Mouse (Mus musculus): ENCODE data around the gene Prpsap2.
A peak's percentile ranks its signal among the peaks of the same experiment; 100 is the strongest.
"Not testable (repeated sequence)": the region's sequence is repeated elsewhere in the genome, so short reads cannot be mapped to it uniquely, and the experiment has no call there.

The Prpsap2 gene

DNA sequence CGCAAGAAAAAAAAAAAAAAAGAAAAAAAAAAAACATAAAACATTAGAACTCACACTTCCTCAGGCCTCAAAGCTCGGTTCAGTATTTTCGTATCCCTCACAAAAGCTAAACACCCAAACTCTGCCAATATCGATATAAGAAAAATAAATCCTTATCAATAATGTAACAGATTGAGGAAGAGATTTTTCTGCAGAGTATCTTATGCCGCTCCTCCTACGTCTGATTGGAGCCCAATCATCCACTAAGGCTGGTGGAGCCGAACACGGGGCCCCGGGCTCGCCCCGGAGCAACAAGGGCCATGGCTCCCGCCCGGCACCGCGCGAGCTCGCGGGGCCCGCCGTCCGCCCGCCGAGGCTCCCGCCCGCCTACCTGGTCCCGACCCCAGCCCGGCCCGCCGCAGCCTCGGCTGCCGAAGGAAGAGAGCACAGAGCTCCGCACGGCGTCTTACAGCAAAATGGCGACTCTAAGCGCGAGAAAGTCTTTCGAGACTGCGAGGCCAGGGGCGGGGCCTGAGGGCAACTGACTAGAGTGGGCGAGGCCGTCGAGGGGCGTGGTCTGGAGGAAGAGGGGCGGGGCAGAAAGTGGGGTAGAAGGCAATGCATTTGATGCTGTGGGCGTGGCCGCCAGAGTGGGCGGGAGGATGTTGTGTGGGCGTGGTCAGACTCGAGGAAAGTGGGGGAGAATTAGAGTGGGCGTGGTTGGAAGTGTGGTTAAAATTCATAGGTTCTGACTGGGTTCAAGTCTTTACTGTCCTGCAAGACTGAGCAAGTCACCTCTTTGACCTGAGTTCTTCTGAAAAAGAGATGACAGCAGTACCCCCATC lies at the start of gene Prpsap2:
Prpsap2 (minus strand) TSS at position 505 of the 824 bp plus-strand sequence.
- DNase-seq (ENCODE audit: low spot score) = peak; percentile 98

DNA sequence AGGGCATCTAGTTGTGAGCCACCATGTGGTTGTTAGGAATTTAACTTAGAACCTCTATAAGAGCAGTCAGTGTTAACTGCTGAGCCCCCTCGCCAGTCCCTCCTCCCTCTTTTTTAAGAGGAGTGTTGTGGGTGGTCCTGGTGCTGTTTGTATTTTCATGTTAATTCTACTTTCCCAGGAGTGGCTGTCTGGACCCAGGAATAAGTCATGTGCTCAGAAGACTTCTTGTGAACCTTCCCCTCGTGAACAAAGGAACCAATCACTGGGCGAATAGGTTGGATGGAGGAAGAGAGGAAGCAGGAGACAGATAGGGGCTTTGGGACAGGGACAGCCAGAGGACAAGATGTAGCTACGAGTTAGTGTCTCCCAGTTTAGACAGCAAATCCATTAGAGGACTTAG lies 47.9 kb upstream of the Prpsap2 start:
- DNase-seq (ENCODE audit: low spot score) = no peak

DNA sequence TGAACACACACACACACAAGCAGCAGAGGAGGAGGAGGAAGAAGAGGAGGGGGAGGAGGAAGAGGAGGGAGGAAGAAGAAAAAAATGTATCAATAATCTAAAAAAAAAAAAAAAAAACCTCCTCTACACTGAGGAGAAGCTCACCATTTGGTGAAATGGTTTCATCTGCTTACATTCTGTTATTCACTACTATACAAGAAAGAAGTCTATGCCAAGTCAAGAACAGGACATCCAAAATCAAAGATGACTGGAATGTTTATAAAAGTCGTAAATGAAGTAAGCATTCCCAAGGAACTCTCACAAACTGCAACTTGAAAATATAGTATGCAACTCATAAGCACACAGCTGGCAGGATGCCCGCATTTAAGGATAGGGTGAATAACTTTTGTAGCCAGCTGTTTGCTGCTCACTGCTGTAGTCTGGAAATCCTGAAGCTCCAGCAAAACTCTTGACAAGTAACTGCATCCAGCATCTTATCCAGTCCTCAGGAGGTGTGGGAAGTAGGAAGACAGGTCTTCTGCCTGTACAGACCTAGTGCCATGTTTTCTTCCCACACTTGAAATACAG lies 46.7 kb upstream of the Prpsap2 start:
- no peak for DNase-seq (ENCODE audit: low spot score)

DNA sequence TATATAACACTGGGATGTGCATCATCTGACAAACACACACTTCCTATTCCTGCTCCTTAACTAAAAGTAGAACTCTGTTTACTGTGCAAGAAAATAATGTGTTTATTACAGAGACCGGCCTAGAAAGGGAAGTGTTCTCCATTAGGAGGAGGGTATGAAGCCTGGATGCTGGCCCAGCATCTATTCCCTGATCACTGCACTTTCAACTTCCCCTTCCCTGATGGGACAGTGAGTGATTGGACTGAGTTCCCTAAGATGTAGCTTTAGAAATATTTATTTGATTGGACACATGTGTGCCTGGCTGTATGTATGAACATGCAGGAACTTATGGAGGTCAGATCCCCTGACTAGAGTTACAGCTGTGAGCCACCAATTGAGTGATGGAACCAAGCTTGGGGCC lies 31.6 kb upstream of the Prpsap2 start:
- no peak for DNase-seq (ENCODE audit: low spot score)

DNA sequence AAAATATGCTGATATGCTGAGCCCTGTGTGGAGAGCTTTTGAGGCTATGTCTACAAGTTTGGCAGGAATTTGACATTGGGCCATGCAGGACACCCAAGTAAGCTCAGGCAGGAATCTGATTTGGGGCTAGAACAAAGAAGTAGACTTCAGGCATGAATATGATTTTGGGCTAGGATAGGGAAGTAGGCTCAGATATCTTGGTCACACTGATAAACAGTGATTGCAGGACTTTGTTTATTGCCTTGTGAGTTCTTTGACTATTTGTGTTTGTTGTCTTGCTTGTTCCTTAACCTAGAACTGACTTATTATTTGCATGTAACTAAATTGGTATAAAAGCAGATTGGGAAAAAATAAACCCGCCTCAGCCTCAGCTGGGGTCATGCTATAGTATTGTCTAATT lies 26.7 kb upstream of the Prpsap2 start:
- DNase-seq (ENCODE audit: low spot score) = no peak

DNA sequence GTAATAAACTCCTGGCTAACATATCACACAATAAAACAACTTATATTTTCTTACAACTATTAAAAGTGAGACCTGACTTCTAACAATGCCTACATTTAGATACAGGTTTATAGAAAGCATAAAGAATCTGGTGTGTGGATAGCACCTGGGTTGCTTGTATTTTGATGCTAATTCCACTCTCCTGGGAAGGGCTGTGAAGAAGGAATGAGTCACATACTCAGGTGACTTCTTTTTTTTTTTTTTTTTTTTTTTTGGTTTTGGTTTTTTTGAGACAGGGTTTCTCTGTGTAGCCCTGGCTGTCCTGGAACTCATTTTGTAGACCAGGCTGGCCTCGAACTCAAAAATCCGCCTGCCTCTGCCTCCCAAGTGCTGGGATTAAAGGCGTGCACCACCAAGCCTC lies 20.6 kb upstream of the Prpsap2 start:
- DNase-seq (ENCODE audit: low spot score) = not testable (repeated sequence)

DNA sequence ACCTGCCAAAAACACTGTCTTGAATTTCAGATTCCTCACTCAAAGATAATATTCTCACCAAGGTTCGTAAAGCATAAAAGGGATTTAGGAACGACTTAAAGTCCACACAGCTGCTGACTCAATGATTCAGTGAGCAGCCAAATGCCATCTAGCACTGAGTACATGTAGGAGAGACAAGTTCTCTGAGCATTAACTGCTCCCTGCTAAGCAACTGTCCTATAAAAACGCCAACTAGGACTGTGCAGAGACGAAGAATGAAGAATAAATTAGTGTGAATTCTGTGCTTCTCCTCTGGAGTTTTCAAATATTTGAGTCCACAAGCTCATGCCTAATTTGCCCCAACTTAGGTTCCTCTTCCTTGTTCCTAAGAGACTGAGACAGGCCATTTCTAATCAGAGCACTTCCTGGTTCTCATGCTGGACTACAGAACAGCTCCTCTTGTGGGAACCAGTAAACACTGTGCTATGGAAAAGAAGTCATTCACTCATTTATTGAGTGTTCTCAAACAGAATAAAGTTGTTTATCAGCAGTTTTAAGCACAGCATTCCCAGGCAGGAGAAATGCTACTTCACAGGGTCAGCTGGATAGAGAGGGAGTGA lies 12.8 kb upstream of the Prpsap2 start:
- DNase-seq (ENCODE audit: low spot score) = no peak

DNA sequence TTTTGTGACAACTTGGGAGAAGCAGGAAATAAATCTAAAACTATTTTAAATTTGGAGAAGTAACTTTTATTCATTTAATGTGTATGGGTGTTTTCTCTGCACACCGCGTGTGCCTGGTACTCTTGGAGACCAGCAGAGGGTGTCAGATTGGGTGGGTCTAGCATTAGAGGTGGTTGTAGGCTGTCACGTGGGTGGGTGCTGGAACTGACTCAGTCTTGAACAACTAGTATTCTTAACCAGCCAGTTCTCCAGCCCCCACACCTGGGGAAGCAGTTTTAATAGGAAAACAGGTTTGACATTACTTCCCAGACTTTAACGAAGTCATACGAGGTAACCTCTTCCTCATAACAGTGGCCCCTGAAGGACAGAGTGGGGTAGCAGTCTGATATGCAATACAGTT lies 1.4 kb downstream of the Prpsap2 start:
- DNase-seq (ENCODE audit: low spot score) = peak; percentile 30

DNA sequence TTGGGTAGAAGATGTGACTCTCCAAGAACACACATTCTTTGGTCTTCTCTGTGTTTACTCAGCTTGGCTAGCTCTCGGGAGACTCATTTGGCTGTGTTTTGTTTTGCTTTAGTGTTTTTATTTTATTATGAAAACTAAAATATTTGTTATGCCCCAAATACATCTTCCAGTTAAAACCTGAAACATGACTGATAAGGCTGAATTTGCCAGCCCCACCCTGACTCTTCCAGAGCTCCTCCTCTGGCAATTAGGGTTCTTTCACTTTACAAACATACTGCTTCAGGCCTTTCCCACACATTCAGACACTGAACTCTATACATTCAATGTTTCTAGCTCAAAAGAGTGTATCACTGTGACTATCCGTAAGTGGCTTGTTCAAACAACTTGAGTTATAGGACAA lies 4.7 kb downstream of the Prpsap2 start:
- DNase-seq (ENCODE audit: low spot score) = peak; percentile 46

DNA sequence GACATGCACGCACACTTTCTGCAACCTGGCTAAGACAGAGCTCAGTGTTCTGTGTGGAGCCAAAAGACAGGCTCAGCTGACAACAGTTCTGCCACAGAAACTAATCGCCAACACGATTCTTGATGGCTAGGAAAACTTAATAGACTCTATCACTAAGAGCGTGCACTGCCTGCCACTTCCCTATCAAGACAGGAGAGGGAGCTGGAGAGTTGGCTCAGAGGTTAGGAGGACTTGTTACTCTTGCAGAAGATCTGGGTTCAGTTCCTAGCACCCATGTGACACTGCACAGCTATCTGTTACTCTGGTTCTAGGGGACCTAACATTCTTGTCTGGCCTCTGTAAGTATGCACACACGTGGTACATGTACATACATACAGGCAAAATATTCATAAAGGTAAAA lies 10.3 kb downstream of the Prpsap2 start:
- peak; percentile 29 for DNase-seq (ENCODE audit: low spot score)

DNA sequence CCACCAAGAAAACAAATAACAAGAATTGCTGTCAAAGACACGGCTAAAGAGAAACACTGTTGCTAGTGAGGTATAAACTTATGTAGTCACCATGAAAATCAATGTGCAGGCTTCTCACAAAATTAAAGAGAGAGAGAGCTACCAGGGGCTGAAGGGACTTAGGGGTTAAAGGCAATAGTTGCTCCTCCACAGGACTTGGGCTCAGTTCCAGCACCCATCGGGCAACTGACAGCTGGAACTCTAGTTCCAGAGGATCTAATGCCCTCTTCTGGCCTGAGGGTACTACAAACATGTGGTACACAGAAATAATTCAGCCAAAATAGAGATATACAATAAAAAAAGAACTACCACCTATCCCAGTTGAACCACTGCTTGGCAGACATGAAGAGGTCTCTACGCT lies 14.7 kb downstream of the Prpsap2 start:
- no peak for DNase-seq (ENCODE audit: low spot score)

DNA sequence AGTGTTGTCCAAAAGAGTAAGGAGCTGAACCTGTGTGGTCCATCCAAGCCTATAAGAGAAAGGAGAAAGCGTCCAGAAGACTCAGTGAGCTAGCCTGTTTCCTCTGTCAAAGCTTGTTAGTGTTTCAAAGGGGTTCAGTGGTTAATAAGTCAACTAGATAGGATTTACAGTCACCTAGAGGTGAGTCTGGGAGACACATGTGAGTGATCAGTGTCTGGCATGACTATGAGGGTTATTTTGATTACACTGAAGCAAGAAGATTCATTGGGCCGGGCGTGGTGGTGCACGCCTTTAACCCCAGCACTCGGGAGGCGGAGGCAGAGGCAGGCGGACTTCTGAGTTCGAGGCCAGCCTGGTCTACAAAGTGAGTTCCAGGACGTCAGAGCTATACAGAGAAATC lies 16.1 kb downstream of the Prpsap2 start:
- no peak for DNase-seq (ENCODE audit: low spot score)

DNA sequence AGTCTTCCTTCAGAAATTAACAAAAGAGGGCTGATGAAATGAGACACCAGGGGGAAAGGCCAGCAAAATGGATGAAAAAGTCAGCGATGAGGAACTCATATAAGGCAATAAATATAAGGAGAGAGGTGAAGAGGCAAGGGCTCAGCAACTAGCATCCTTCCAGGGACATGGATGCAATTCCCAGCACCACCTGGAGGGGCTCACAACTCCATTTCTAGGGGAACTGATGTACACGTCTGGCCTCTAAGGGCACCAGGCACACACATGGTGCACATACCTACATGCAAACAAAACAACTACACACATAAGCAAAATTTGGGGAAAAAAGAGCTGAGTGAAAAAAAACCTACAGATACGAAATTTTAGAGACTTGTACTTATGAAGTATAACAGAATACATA lies 17.4 kb downstream of the Prpsap2 start:
- no peak for DNase-seq (ENCODE audit: low spot score)

DNA sequence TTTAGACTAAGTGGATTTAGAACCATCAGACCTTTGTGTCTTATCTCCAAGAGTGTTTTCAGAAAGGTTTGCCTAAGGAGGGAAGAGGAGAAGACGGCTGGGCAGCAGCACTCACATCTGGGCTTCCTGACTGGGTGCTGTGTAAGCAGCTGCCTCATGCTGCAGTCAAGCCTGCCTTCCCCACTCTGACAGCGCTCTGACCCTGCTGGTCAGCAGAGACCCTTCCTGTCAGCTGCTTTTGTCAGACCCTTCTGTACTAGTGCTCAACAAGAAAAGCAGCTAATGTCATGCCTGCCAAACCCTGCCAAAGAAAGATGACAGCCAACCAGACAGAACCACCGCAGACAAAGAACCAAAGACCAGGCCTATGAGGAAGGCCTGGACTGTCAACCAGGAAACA lies 18.1 kb downstream of the Prpsap2 start:
- DNase-seq (ENCODE audit: low spot score) = no peak

DNA sequence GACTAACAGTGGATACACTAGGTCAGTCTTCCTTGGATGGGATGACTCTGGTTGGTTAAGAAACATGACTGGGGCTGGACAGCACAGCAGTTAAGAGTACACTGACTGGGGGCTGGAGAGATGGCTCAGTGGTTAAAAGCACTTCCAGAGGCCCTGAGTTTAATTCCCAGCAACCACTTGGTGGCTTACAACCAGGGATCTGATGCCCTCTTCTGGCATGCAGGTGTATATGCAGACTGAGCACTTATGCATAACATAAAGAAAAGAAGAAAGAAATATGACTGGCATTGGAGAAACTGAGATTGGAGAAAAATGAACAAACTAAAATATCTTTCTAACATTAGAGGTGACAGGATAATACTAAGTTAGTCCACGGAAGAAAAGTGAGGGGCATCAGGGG lies 21.4 kb downstream of the Prpsap2 start:
- no peak for DNase-seq (ENCODE audit: low spot score)

DNA sequence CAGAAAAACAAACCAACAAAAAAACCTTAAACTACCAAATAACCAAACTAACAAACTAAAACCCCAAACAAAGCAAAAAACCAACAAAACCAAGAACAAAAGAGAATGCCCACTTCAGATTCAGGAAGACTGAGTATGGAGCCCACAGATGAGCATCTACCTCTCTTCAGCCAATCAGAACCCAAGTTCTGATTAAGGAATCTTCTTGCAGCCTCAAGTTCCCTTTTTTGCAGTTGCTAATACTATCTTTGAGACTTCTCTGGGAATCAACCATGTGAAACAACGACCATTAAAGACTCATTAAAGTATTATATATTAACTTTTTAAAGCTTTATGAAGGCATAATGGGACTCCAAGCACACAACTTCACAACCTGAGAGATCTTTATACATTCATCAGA lies 24.6 kb downstream of the Prpsap2 start:
- DNase-seq (ENCODE audit: low spot score) = no peak

DNA sequence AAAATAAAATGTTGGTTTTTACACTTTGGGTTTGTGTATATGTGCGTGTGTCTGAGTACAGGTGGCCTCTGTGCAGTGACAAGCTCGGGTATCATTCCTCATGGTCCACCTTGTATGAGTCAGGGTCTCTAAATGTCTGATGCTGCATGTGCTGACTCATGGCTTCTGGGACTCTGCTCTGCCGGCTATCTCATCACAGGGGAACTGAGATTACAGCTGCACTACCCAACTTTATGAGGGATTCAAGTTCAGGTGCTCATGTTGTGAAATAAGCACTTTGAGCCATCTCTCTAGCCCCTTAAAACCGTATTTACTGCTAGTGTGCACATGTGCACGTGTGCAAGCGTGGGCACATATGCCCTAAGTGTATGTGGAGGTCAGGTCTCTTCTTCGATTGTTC lies 29.2 kb downstream of the Prpsap2 start:
- no peak for DNase-seq (ENCODE audit: low spot score)

DNA sequence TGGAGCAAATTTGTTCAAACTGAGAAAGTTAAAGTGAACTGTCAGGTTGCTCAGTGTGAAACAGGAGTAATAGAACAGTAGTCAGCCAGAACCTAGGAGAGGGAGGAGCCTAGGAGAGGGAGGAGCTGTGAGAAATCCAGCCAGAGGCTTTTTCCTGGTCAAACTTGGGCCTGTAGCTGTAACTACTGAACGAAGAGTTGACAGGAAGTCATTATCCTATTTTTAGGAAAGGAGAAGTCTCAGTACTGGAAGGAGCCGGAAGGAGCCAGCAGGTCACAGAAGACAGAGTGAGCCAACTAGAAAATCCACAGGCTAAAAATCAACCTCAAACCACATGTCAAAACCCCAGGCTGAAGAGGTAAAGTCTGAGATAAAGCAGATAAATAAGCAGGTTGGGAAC lies 33.9 kb downstream of the Prpsap2 start:
- DNase-seq (ENCODE audit: low spot score) = no peak

DNA sequence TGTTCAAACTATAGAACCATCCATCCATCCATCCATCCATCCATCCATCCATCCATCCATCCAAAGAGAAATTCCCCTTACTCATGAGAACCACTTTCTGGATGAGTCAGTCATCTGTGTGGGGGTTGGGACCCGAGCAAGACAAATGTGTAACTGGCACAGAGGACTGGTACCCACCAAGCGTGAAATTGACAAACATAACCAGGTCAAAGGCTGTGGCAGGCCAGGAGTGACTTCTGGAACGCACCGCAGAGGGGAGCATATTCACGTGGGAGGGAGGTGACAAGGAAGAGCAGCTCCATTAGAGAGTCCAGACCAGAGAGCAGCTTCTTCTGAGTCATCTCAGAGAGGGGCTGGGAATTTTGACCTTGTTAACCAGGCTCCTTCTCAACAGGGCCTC lies 39.8 kb downstream of the Prpsap2 start:
- DNase-seq (ENCODE audit: low spot score) = no peak

DNA sequence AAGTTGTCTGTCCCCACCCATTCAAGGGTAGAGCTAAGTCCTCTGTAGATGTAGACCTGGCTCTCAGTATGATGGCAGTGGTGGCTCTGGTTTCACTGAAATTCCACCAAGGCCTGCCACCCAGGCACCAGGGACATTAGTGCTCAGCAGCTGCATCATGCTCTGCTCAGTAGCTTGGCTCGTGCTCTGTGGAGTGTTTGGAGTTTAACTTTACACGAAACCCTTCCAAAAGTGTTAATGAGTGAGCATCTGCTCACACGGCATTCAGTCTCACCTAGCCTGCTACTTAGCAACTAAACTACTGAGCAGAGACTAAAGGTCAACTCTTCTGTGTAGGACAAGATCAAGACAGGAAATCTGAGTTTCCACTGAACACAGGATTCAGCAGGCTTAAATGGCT lies 41.3 kb downstream of the Prpsap2 start, which contains the start of gene Slc5a10:
Slc5a10 (minus strand) TSS at position 191 of the 400 bp plus-strand sequence.
- DNase-seq (ENCODE audit: low spot score) = no peak

DNA sequence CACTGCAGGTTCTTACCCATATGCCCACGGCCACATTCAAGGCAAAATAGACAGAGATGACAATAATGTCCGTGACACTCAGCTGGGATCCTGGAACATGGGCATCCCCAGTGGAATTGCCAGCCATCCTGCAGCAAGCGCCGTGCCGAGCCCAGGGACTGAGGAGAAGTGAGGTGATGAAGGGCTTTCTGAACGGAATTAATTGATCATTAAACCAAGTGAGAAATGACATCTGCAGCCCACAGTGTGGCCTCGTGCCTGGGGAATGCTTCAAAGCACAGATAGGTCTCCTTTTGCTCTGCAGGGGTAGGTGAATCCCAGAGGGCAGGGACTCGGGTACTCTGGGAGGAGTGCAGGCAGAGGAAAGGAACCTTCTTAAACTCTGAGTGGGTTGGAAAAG lies 42.1 kb downstream of the Prpsap2 start:
- DNase-seq (ENCODE audit: low spot score) = no peak

DNA sequence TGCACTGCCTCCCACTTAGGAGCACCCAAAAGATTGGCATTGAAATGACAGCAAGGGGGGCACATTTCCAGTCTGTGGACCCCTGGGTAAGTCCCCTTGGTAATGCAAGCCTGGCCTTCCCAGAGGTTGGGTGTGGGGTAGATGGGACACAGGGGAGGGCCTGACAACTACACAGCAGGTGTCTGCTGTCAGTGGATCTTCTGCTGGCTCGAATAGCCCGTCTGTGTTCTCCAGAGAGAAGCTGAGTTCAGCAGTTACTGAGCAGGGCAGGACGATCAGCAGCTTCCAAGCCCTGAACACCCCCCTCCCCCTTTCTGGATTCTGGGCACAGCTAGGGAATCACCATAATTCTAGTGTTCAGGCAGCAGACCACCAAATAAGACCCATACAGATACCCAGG lies 42.5 kb downstream of the Prpsap2 start:
- no peak for DNase-seq (ENCODE audit: low spot score)

DNA sequence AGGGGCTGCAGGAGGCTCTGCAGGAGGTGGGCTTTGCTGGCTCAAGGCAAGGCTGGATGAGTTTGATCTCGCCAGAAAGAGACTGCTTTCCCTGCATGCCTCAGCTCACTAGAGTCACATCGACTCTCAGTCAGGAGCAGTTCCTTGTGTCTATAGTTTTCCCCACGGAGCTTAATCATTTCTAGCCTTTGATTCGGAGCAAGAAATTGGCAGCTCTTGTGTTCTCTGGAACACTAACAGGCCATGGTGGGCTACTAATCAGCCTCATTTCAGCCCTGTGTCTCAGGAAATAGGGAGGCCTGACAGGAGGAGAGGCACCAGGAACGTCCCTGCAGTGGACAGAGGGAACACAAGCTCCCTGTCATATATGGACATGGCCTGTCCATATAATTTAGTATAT lies 43.9 kb downstream of the Prpsap2 start:
- no peak for DNase-seq (ENCODE audit: low spot score)

DNA sequence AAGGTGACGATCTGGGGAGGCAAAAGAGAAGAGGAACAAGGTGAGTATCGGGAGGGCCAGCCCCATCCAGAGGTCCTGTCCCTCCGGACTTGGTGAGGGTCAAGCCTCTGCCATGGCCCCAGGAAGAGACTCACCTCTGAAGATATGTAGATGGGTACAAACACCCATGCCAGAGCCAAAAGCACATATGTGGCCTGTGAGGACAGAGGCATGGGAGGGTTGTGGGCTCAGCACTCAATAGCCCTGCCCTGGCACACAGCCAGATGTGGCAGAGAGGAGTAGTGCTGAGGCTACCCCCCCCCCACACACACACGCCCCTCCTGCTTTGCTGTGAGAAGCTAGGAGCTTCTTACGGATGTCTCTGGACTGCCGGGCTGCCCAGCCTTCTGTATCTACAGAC lies 46.8 kb downstream of the Prpsap2 start:
- DNase-seq (ENCODE audit: low spot score) = no peak
